Mouse (Mus musculus) right cerebral cortex, postnatal 25 days (tissue): ENCODE measurements around the gene Vstm2b.

ENCODE experiments used
- DNase-seq: peaks from one replicate; pipeline ENCODE4 v3.0.0; 2022

Vstm2b gene

DNA sequence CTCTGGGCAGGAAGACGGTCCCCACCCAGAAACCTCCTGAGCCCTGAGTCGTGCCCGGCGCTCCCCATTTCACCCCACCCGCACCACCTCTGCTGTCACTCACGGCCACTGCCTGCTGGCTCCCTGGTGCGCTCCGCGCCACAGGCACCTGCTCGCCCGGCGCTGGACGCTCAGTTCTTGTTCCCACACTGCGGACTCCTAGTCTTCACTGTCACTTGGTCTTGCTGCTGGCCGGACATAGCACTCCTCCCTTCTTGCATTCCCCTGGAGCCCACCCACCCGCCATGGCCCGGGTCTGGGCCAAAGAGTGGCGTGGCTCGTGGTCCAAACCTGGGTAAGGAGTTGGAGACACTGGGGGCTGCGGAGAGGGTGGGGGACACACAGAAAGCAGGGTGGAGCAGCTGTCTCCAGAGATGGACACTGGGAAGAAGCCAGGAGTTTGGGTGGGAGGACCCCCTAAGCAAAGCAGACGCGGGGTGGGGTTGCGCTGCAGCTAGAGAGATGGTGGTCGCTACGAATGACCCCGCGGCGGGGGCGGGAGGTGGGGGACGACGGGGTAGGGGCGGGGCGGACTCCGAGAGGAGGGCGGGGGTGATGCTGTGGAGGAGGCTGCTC is at the start of gene Vstm2b:
Gene Vstm2b, plus strand, starts transcription at position 233 of the 615 bp plus-strand sequence.
- no peak for DNase-seq

DNA sequence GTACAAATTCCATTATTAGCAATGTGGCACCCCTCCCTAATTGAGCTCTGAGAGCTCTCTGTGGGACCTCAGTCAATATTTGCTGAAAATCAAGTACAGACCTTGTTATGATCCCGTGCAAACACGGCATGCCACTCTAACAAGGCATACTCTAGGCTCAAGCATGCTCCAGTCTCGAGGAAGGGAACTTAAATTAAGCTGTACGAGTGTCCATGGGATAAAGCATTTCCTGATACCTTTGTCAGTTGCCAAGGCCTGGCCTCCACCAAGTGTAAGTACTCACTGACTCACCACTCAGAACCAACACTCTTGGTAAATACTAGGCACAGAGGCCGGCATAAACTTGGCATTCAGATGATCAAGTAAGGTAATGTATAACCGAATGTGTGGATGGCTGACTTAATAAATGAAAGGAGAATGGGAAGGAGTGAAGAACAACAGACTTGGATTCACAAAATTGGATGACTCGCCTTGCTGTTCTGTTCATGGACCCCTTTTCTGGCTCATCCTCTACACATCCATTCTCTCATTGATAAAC is 42.0 kb upstream of the Vstm2b start:
- no peak for DNase-seq

- DNase-seq: no peak
Measured at GRCm38 (mm10) chr7:40873380-40873990, 24.6 kb upstream of the Vstm2b start.

DNA sequence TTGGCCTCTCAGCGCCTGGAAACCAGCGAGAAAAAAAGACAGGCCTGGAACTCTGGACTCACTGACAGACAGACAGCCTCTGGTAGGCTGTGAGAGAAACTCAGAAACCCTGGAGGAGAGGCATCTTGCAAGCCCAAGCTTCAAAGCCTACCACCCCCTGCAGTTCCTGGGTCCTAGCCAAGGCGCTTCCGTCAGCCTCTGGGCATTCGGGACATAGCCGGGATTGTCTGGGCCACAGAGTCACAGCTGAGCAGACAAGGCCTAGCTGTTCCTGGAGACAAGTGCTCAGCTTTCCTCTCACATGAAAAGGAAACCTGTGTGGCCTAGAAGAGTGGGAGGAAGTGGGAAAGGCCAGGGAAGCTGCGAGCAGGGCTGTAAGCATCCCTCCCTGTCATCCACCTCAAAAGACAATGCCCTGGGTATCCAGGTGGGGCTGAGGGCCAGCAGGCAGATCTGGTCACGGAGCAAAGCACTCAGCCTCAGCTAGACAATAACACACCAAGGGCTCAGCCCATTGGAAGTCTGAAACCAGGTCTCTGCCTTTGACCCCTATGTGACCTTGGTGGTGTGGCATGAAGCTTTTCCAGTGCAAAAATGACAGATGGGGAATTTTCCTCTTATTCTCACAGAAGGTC is 13.2 kb upstream of the Vstm2b start:
- no peak for DNase-seq

DNA sequence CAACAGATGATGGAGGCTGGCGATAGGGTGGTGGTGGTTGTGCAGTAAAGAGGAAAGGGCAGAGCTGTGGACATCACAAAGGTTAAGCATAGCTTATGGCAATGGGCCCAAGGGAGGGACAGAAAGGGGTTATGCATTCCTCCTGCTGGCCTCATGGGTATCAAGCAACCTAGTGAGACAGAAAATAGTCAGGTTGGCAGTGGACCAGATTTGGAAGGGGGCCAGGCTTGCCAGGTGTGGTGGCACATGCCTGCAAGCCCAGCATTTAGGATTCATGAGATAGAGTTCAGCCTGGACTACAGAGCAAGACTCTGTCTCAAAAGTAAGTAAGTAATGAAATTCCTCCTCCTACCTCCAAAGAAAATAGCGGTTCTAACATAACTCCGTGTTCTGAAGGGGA is 9.8 kb upstream of the Vstm2b start:
- DNase-seq: no peak

GRCm38 (mm10) chr7:40896964-40897363 is 1.2 kb upstream of the Vstm2b start:
- DNase-seq: no peak

DNA sequence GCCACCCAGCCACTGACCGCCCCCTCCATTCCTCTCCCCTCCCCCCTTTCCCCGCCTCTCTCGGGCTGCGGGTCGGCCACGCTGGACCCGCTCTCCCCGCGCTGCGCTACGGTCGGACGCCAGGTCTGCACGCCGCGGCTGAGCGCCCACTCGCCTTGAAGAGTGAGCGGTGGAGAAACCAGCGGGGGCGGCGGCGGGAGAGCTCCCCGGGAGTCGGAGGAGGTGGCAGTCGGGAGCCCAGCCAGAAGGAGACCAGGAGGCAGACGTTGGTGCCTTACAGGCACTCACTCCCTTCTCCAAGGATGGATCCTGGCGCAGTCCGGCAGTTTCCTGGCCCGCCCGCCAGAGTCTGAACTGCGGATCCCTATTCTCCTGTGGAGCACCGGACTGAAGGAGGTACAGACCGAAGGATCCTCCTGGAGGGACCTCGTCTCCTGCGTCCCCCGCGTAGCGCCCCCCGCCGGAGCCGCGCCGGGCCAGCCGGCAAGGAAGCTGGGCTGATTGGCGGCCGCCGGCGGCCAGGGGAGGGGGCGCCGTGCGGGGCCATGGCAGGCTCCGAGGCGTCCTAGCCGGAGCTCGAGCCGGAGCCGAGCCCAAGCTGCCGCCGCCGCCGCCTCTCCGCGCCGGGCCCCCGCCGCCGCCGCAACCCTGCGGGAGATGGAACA is 715 bp downstream of the Vstm2b start:
- DNase-seq: peak; percentile 82

DNA sequence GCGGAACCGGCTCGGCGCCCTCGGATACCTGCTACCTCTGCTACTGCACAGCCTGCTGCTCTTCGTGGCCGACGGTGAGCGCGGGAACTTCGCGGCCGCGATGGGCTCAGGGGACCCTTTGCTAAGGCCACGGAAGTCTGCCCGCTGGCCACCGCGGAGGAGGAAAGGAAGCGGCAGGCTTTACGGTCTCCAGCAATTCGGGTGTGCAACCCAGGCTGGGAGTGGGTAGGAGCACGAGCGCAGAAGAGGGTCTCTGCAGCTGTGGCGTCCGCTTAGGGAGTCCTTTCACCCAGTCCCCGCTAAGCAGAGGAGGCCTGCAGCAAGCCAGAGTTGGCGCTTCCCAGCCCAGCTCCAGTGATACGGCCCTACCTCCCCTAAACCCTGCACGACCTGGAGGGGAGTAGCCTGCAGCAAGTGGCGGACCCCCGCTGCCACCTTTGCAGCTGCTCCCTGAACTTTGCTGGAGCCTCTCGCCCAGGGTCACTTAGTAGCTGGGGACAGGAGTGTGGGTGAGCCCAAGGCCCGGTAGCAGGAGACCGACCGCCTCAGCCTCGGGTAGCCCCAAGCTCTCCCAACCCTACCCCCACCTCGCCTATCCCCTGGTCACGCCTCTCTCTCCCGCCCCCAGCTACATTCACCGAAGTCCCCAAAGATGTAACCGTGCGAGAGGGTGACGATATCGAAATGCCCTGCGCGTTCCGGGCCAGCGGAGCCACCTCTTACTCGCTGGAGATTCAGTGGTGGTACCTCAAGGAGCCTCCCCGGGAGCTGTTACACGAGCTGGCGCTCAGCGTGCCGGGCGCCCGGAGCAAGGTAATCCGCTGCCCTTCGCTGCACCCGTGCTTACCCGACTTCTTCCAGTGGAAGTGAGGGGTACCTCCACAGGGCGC is 1.5 kb downstream of the Vstm2b start:
- peak; percentile 64 for DNase-seq

DNA sequence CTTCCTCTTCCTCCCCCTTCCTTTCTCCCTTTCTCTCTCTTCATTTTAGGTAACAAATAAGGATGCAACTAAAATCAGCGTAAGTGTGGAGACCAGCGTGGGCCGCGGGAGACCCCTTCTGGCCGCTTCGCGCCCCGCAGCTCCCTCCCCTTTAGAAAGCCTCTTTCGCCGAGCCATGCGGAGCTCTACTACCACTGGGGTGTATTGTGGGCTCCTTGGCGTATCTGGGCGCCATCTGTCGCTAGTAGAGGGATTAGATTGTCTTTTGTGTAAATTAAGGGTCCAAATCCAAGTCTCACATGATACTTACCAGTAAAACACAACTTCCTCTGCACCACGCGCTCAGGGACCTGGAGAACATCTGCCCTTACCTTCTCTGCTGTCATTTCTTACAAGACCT is 3.1 kb downstream of the Vstm2b start:
- DNase-seq: peak; percentile 83

GRCm38 (mm10) chr7:40902506-40902905 is 4.4 kb downstream of the Vstm2b start:
- peak; percentile 30 for DNase-seq

GRCm38 (mm10) chr7:40906484-40906883 is 8.4 kb downstream of the Vstm2b start:
- DNase-seq: no peak

- no peak for DNase-seq
Measured at GRCm38 (mm10) chr7:40916761-40917160, 18.6 kb downstream of the Vstm2b start.

- no peak for DNase-seq
Measured at GRCm38 (mm10) chr7:40920118-40920517, 22.0 kb downstream of the Vstm2b start.

GRCm38 (mm10) chr7:40921281-40921680 is 23.2 kb downstream of the Vstm2b start:
- no peak for DNase-seq

DNA sequence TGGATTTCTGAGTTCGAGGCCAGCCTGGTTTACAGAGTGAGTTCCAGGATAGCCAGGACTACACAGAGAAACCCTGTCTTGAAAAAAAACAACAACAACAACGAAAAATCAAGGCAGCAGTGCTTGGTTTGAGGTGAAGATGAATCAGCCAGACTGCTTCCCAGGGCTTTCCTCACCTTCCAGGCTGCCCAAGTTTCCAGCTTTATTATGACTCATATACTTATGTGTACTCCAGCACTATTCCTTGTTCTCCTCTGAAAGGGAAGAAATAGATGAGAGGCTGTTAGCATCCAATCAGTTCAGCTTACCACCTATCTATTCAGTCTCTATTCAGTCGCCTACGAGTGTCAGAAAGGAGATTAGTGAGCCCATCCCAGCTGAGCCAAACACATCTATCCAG is 24.7 kb downstream of the Vstm2b start:
- no peak for DNase-seq

GRCm38 (mm10) chr7:40928391-40928790 is 30.3 kb downstream of the Vstm2b start:
- DNase-seq: no peak

GRCm38 (mm10) chr7:40936617-40937212 is 38.6 kb downstream of the Vstm2b start:
- DNase-seq: no peak

GRCm38 (mm10) chr7:40939371-40939770 is 41.2 kb downstream of the Vstm2b start:
- DNase-seq: peak; percentile 49

DNA sequence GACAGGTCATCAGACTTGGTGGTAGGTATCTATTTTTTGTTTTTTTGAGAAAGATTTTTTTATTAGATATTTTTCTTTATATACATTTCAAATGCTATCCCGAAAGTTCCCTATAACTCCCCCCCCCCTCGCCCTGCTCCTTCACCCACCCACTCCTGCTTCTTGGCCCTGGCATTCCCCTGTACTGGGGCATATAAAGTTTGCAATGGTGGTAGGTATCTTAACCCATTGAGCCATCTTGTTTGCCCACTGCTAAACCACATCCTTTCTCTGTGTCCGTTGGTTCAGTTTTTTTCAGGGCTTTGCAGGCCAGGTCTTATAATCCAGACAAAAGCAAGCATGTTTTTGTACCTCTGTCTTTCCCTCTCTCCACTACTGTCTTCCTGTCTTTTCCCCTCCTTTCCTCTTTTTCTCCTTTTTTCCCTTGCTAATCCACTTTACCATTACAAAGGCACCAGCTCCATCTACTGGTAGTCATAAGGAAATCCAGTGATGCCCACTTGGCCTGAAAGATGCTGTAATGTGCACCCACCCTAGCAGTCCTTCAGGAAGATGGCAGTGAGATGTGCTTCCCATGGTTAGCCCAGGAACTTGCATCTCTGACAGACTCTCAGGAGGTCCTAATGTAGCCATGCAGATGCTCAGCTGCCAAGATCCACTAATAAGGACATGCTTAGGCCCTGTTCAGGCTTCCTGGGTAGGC is 44.3 kb downstream of the Vstm2b start:
- DNase-seq: no peak
